Mouse (Mus musculus): ENCODE measurements around the gene Unc13d. TPM values are rescaled to one million over a fixed set of nuclear protein-coding genes. Genes with fewer than 3 reads are reported as not detected.
A peak's percentile ranks its signal among the peaks of the same experiment; 100 is the strongest.

The Unc13d gene
- polyA plus RNA-seq, 1 experiment from 2014 or later = 0.78 TPM

GRCm38 (mm10) chr11:116014821-116015220 is 62.9 kb downstream of the Unc13d start:
- WGBS = 51% methylated on average over 8 of the region's 8 CpGs
- no peaks in the 10 kb centered on the region for H3K36me3 ChIP-seq (ENCODE audit: control insufficient read depth, insufficient read depth, low read length)

GRCm38 (mm10) chr11:116012262-116012947 is 65.4 kb downstream of the Unc13d start, which contains the start of gene Galk1:
Gene Galk1 (minus strand): TSS chr11:116012719.
- no peaks in the 10 kb centered on the region for H3K9me3 ChIP-seq (replicated peaks; ENCODE audit: control insufficient read depth, low read length, poor library complexity, severe bottlenecking)
- peak within 1 kb of the TSS; percentile 74 for H3K4me2 ChIP-seq (ENCODE audit: low read length)
- H3K9ac ChIP-seq (ENCODE audit: low read depth, low read length) = peak within 1 kb of the TSS; percentile 65
- peak; percentile 84 for ATAC-seq
- peak within 1 kb of the TSS; percentile 65 for H3K4me3 ChIP-seq (ENCODE audit: low read depth, low read length)
- peaks cover 7% of the 10 kb centered on the region for H3K4me1 ChIP-seq (ENCODE audit: control insufficient read depth, insufficient read depth, low read length)
- WGBS = 0% methylated on average over 49 of the region's 55 CpGs
- no peaks in the 10 kb centered on the region for H3K27me3 ChIP-seq (ENCODE audit: control insufficient read depth, insufficient read depth, low read depth, low read length)
- no peaks in the 10 kb centered on the region for H3K36me3 ChIP-seq (ENCODE audit: control insufficient read depth, insufficient read depth, low read length)
- H3K27ac ChIP-seq (ENCODE audit: low read length) = peak within 1 kb of the TSS; percentile 73; the same call in 1 of the 2 replicates

More at GRCm38 (mm10) chr11:116014821-116015220, 62.9 kb downstream of the Unc13d start:
- no peaks in the 10 kb centered on the region for H3K27me3 ChIP-seq (ENCODE audit: control insufficient read depth, insufficient read depth, low read depth, low read length)
- H3K9me3 ChIP-seq (replicated peaks; ENCODE audit: control insufficient read depth, low read length, poor library complexity, severe bottlenecking) = no peaks in the 10 kb centered on the region
- H3K4me2 ChIP-seq (ENCODE audit: low read length) = no peak overlapping the region
- no peak overlapping the region for H3K4me3 ChIP-seq (ENCODE audit: low read depth, low read length)
- H3K4me1 ChIP-seq (ENCODE audit: control insufficient read depth, insufficient read depth, low read length) = peaks cover 7% of the 10 kb centered on the region
- H3K9ac ChIP-seq (ENCODE audit: low read depth, low read length) = no peak overlapping the region
- no peak overlapping the region for H3K27ac ChIP-seq (ENCODE audit: low read length)
- no peak for ATAC-seq

Other genes with a start within 250 kb of the Unc13d start
- gene Myo15b, start 219.6 kb downstream of the Unc13d start, polyA plus RNA-seq (2015; fragmentation: Nextera tagmentation; extraction: Ambion mirVana) = 0.09 TPM in 1 of 2 replicates, not detected in the other
- 1.4 and 1.5 TPM in 2 replicates for gene Smim5, start 178.0 kb downstream of the Unc13d start, polyA plus RNA-seq (2015; fragmentation: Nextera tagmentation; extraction: Ambion mirVana)
- 0.44 and 0.87 TPM in 2 replicates for gene Smim6, start 165.9 kb downstream of the Unc13d start, polyA plus RNA-seq (2015; fragmentation: Nextera tagmentation; extraction: Ambion mirVana)
- gene Sap30bp, start 144.7 kb downstream of the Unc13d start, polyA plus RNA-seq (2015; fragmentation: Nextera tagmentation; extraction: Ambion mirVana) = 49.0 and 51.5 TPM in 2 replicates
- gene Recql5, start 144.5 kb downstream of the Unc13d start, polyA plus RNA-seq (2015; fragmentation: Nextera tagmentation; extraction: Ambion mirVana) = 24.3 and 25.2 TPM in 2 replicates
- gene Itgb4, start 103.3 kb downstream of the Unc13d start, polyA plus RNA-seq (2015; fragmentation: Nextera tagmentation; extraction: Ambion mirVana) = 0.57 and 0.64 TPM in 2 replicates
- gene Galk1, start 65.2 kb downstream of the Unc13d start, polyA plus RNA-seq (2015; fragmentation: Nextera tagmentation; extraction: Ambion mirVana) = 57.2 and 64.1 TPM in 2 replicates
- 2,051 and 2,173 TPM in 2 replicates for gene H3f3b, start 50.0 kb downstream of the Unc13d start, polyA plus RNA-seq (2015; fragmentation: Nextera tagmentation; extraction: Ambion mirVana)
- 36.4 and 36.6 TPM in 2 replicates for gene Unk, start 47.6 kb downstream of the Unc13d start, polyA plus RNA-seq (2015; fragmentation: Nextera tagmentation; extraction: Ambion mirVana)
- 159 and 206 TPM in 2 replicates for gene Wbp2, start 9.0 kb upstream of the Unc13d start, polyA plus RNA-seq (2015; fragmentation: Nextera tagmentation; extraction: Ambion mirVana)
- gene Trim47, start 49.2 kb upstream of the Unc13d start, polyA plus RNA-seq (2015; fragmentation: Nextera tagmentation; extraction: Ambion mirVana) = 9.5 and 12.7 TPM in 2 replicates
- 2.2 and 2.3 TPM in 2 replicates for gene Trim65, start 53.2 kb upstream of the Unc13d start, polyA plus RNA-seq (2015; fragmentation: Nextera tagmentation; extraction: Ambion mirVana)
- 80.3 and 84.6 TPM in 2 replicates for gene Mrpl38, start 60.9 kb upstream of the Unc13d start, polyA plus RNA-seq (2015; fragmentation: Nextera tagmentation; extraction: Ambion mirVana)
- 69.4 and 77.1 TPM in 2 replicates for gene Fbf1, start 90.2 kb upstream of the Unc13d start, polyA plus RNA-seq (2015; fragmentation: Nextera tagmentation; extraction: Ambion mirVana)
- gene Ten1, start 120.9 kb upstream of the Unc13d start, polyA plus RNA-seq (2015; fragmentation: Nextera tagmentation; extraction: Ambion mirVana) = 82.0 and 82.5 TPM in 2 replicates
- 64.0 and 71.5 TPM in 2 replicates for gene Acox1, start 121.1 kb upstream of the Unc13d start, polyA plus RNA-seq (2015; fragmentation: Nextera tagmentation; extraction: Ambion mirVana)
- 0.88 and 1.3 TPM in 2 replicates for gene Evpl, start 160.1 kb upstream of the Unc13d start, polyA plus RNA-seq (2015; fragmentation: Nextera tagmentation; extraction: Ambion mirVana)
- 58.2 and 59.2 TPM in 2 replicates for gene Srp68, start 196.3 kb upstream of the Unc13d start, polyA plus RNA-seq (2015; fragmentation: Nextera tagmentation; extraction: Ambion mirVana)
- 0.46 and 0.62 TPM in 2 replicates for gene Galr2, start 203.0 kb upstream of the Unc13d start, polyA plus RNA-seq (2015; fragmentation: Nextera tagmentation; extraction: Ambion mirVana)
- gene Exoc7, start 229.3 kb upstream of the Unc13d start, polyA plus RNA-seq (2015; fragmentation: Nextera tagmentation; extraction: Ambion mirVana) = 122 and 127 TPM in 2 replicates

Measured in midbrain, embryonic 16.5 days (tissue).